Mouse (Mus musculus) forebrain, embryonic 13.5 days (tissue): Measurements from ENCODE around the gene Vmn1r32. TPM values are rescaled to one million over a fixed set of nuclear protein-coding genes. Genes with fewer than 3 reads are reported as not detected.

Experiments used
- ATAC-seq: fragments of 200-750 bp; cut with Nextera tagmentation; 2 replicates; pipeline ENCODE4 v1.8.0; 2017
- H3K27ac ChIP-seq: fragments of 300-500 bp; sonication (generic); 2 replicates; pipeline ENCODE4 v1.5.1; 2015; ENCODE audit warnings: inconsistent platforms, mild to moderate bottlenecking, moderate library complexity
- H3K27me3 ChIP-seq: fragments of 300-500 bp; sonication (generic); 2 replicates; pipeline ENCODE4 v1.6.1; 2015; ENCODE audit warnings: mild to moderate bottlenecking, inconsistent platforms
- H3K36me3 ChIP-seq: fragments of 300-500 bp; sonication (generic); 2 replicates; pipeline ENCODE4 v1.6.1; 2015; ENCODE audit warnings: mild to moderate bottlenecking, inconsistent platforms; ENCODE audit not compliant: poor library complexity, severe bottlenecking
- H3K4me1 ChIP-seq: fragments of 300-500 bp; sonication (generic); 2 replicates; pipeline ENCODE4 v1.6.1; 2015; ENCODE audit warnings: inconsistent platforms
- H3K4me2 ChIP-seq: fragments of 300-500 bp; sonication (generic); 2 replicates; pipeline ENCODE4 v1.6.1; 2015; ENCODE audit warnings: inconsistent platforms, mild to moderate bottlenecking, moderate library complexity
- H3K4me3 ChIP-seq: fragments of 300-500 bp; sonication (generic); 2 replicates; pipeline ENCODE4 v1.5.1; 2015; ENCODE audit warnings: mild to moderate bottlenecking, inconsistent platforms
- H3K9ac ChIP-seq: fragments of 300-500 bp; sonication (generic); 2 replicates; pipeline ENCODE4 v1.6.1; 2015; ENCODE audit warnings: mild to moderate bottlenecking, inconsistent platforms
- H3K9me3 ChIP-seq: fragments of 300-500 bp; sonication (generic); replicated peaks from 2 replicates; pipeline ENCODE4 v1.6.1; 2016; ENCODE audit warnings: inconsistent platforms
- WGBS: fragments of 180-500 bp; shearing (Covaris S2); methylation state at CpG from one replicate; pipeline ENCODE4 v1.1.7; 2015; 5-methylcytosine and 5-hydroxymethylcytosine counted together
- polyA plus RNA-seq: library from polyadenylated mRNA; unstranded; fragments of >200 nt; fragmentation: Nextera tagmentation; extraction: Ambion mirVana; gene quantifications from 2 replicates; pipeline ENCODE4 v1.2.1, GENCODE M21; 2015

The Vmn1r32 gene
- 0.13 and 0.14 TPM in 2 replicates for polyA plus RNA-seq

DNA sequence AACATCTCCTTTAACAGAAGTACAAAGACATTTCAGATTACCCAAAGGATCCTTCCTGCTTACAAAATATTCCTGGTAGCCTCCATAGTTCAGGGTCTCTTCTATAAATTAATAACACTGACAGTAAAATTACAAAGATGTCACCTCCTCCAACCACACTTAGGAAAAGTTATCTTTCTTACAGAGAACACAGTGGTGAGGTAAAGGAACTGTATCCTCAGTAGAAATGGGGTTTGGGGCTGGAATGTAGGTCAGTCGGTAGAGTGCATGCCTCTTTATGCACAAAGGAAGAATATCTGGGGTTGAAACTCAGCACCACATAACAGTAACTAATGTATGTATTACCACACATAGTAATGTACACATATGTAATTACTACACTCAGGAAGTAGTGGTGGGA lies at the start of gene Vmn1r32:
TSS of gene Vmn1r32 (minus strand) at position 101 of the 400 bp plus-strand sequence.
- Histone ChIP-seq H3K9me3 (no peaks in the 10 kb centered on the region), H3K4me3 (no peak within 1 kb of the TSS), H3K4me1 (no peaks in the 10 kb centered on the region), H3K4me2 (no peak within 1 kb of the TSS), H3K9ac (no peak within 1 kb of the TSS), H3K27me3 (no peaks in the 10 kb centered on the region), H3K36me3 (no peaks in the 10 kb centered on the region), H3K27ac (no peak within 1 kb of the TSS)
- no peak for ATAC-seq
- WGBS = 90% methylated on average over 1 of the region's 1 CpGs

GRCm38 (mm10) chr6:66595804-66596203 lies 35.9 kb upstream of the Vmn1r32 start:
- H3K4me2 ChIP-seq = no peak overlapping the region

DNA sequence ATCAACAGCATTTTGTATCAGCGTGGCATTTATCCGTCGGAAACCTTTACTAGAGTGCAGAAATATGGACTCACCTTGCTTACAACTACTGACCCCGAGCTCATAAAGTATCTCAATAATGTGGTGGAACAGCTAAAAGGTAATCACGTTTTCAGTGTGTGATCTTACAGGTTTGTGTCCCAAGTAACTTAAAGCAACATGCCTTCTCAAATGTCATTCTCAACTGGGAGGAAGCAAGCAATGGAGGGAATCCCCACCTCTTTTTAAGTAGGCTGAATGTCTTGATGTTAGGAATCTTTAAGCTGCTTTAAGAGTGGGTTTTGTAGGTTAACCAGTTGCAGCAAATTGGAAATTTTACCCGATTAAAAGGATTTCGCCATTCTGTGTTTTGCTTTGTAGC lies 23.9 kb downstream of the Vmn1r32 start:
- no peaks in the 10 kb centered on the region for H3K9me3 ChIP-seq
- WGBS = 12% methylated on average over 7 of the region's 7 CpGs
- no peak overlapping the region for H3K27ac ChIP-seq

More at GRCm38 (mm10) chr6:66595804-66596203, 35.9 kb upstream of the Vmn1r32 start:
- Histone ChIP-seq H3K4me1 (no peaks in the 10 kb centered on the region), H3K9me3 (no peaks in the 10 kb centered on the region), H3K27ac (no peak overlapping the region), H3K9ac (no peak overlapping the region), H3K36me3 (no peaks in the 10 kb centered on the region), H3K27me3 (no peaks in the 10 kb centered on the region), H3K4me3 (no peak overlapping the region)
- no peak for ATAC-seq

GRCm38 (mm10) chr6:66535028-66535862 lies 24.7 kb downstream of the Vmn1r32 start, which contains the start of gene Mad2l1:
Mad2l1 (plus strand) TSS chr6:66535390.
- no peaks in the 10 kb centered on the region for H3K27me3 ChIP-seq
- H3K4me1 ChIP-seq = peaks cover 18% of the 10 kb centered on the region
- peak within 1 kb of the TSS; percentile 73 for H3K9ac ChIP-seq
- under 1% methylated on average over 57 of the region's 57 CpGs for WGBS
- H3K27ac ChIP-seq = peak within 1 kb of the TSS; percentile 86
- H3K4me3 ChIP-seq = peak within 1 kb of the TSS; percentile 64
- peak; percentile 99 for ATAC-seq
- H3K9me3 ChIP-seq = no peaks in the 10 kb centered on the region
- H3K4me2 ChIP-seq = peak within 1 kb of the TSS; percentile 71
- H3K36me3 ChIP-seq = peaks cover 18% of the 10 kb centered on the region

More for the DNA sequence above, 23.9 kb downstream of the Vmn1r32 start:
- H3K4me3 ChIP-seq = peak overlapping the region; percentile 64
- H3K9ac ChIP-seq = peak overlapping the region; percentile 73
- H3K4me1 ChIP-seq = peaks cover 18% of the 10 kb centered on the region
- H3K27me3 ChIP-seq = no peaks in the 10 kb centered on the region
- no peak for ATAC-seq
- H3K36me3 ChIP-seq = peaks cover 23% of the 10 kb centered on the region
- peak overlapping the region; percentile 71 for H3K4me2 ChIP-seq

- 79% methylated on average over 5 of the region's 5 CpGs for WGBS
- H3K4me3 ChIP-seq = peak overlapping the region; percentile 64
- peak overlapping the region; percentile 71 for H3K4me2 ChIP-seq
- H3K36me3 ChIP-seq = peaks cover 10% of the 10 kb centered on the region
- peak overlapping the region; percentile 73 for H3K9ac ChIP-seq
- ATAC-seq = no peak
- no peaks in the 10 kb centered on the region for H3K9me3 ChIP-seq
- no peaks in the 10 kb centered on the region for H3K27me3 ChIP-seq
- peak overlapping the region; percentile 86 for H3K27ac ChIP-seq
- peaks cover 18% of the 10 kb centered on the region for H3K4me1 ChIP-seq
Measured at GRCm38 (mm10) chr6:66534366-66534941, 25.4 kb downstream of the Vmn1r32 start.

GRCm38 (mm10) chr6:66533241-66533640 lies 26.7 kb downstream of the Vmn1r32 start:
- Histone ChIP-seq H3K4me2 (no peak overlapping the region), H3K27me3 (no peaks in the 10 kb centered on the region), H3K4me1 (peaks cover 18% of the 10 kb centered on the region), H3K4me3 (no peak overlapping the region), H3K27ac (no peak overlapping the region), H3K9ac (no peak overlapping the region), H3K9me3 (no peaks in the 10 kb centered on the region), H3K36me3 (0 out of 2 replicates have a peak, but pooled peaks cover under 1% of the 10 kb centered on the region)
- 36% methylated on average over 3 of the region's 3 CpGs for WGBS
- ATAC-seq = no peak

DNA sequence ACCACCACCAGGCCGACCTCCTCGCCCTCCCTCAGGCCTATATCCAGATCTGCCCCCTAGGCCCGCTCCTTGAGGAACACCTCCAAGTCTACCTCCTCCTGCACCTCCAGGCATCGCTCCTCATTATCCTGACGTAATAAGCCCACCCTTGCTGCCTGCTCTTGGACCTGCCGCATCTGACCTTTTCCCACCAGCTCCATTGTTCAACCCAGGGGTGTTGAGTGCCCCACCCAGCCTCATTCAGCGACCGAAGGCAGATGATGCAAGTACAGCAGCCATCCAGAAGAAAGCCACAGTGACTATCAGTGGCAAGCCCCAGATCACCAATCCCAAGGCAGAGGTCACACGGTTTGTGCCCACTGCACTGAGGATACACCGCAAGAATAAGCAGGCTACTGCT lies 31.5 kb downstream of the Vmn1r32 start:
- Histone ChIP-seq H3K27ac (no peak overlapping the region), H3K4me2 (no peak overlapping the region), H3K9me3 (no peaks in the 10 kb centered on the region), H3K9ac (no peak overlapping the region), H3K4me1 (no peaks in the 10 kb centered on the region), H3K36me3 (no peaks in the 10 kb centered on the region), H3K4me3 (no peak overlapping the region), H3K27me3 (no peaks in the 10 kb centered on the region)
- no peak for ATAC-seq
- WGBS = 93% methylated on average over 10 of the region's 10 CpGs

DNA sequence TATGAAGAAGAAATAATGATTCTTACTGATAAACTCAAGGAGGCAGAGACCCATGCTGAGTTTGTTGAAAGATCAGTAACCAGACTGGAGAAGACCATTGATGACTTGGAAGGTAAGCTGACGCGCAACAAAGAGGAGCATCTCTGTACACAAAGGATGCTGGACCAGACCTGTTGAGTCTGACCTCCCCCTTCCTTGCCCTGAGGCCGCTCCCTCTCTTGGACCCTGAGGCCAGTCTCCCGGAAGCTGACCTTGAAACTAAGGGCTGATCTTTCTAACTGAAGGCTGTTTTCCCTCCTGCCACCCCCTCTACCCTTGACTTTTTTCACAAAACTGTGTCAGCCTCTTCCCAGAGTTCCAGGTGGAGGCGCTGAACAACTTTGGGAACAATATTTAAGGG lies 43.5 kb downstream of the Vmn1r32 start:
- no peaks in the 10 kb centered on the region for H3K9me3 ChIP-seq
- H3K27me3 ChIP-seq = no peaks in the 10 kb centered on the region
- no peak overlapping the region for H3K4me2 ChIP-seq
- H3K27ac ChIP-seq = no peak overlapping the region
- H3K4me1 ChIP-seq = no peaks in the 10 kb centered on the region
- WGBS = 95% methylated on average over 5 of the region's 5 CpGs
- no peaks in the 10 kb centered on the region for H3K36me3 ChIP-seq
- no peak overlapping the region for H3K4me3 ChIP-seq
- ATAC-seq = no peak
- H3K9ac ChIP-seq = no peak overlapping the region

Other genes with a start within 250 kb of the Vmn1r32 start
- gene Mad2l1, start 24.7 kb downstream of the Vmn1r32 start, polyA plus RNA-seq = 87.0 and 91.5 TPM in 2 replicates
- not detected in 2 replicates for gene Vmn1r33, start 58.2 kb upstream of the Vmn1r32 start, polyA plus RNA-seq
- gene Vmn1r34, start 83.8 kb upstream of the Vmn1r32 start, polyA plus RNA-seq = not detected in 2 replicates
- not detected in 2 replicates for gene Vmn1r35, start 125.8 kb upstream of the Vmn1r32 start, polyA plus RNA-seq
- gene Vmn1r36, start 159.1 kb upstream of the Vmn1r32 start, polyA plus RNA-seq = not detected in 2 replicates
- not detected in 2 replicates for gene Vmn1r37, start 169.3 kb upstream of the Vmn1r32 start, polyA plus RNA-seq
- not detected in 2 replicates for gene Vmn1r38, start 222.5 kb upstream of the Vmn1r32 start, polyA plus RNA-seq